Mouse (Mus musculus) left cerebral cortex, postnatal 14 days (tissue): ENCODE measurements around the gene Camk2n2. TPM values are rescaled to one million over a fixed set of nuclear protein-coding genes. Genes with fewer than 3 reads are reported as not detected.
A peak's percentile ranks its signal among the peaks of the same experiment; 100 is the strongest.

Experiments
- DNase-seq, 2 experiments: peaks; one replicate each; pipeline ENCODE4 v3.0.0; 2021 to 2022; ENCODE audit warnings: low spot score in 2 of 2, mixed read lengths in 1 of 2
- intact Hi-C: fragments of 180-260 bp; cut with DNase I; formaldehyde crosslinking; loops from one replicate; pipeline ENCODE4 v1.15.1; 2025
- microRNA-seq, 2 experiments: library from miRNA; unstranded; fragments of <30 nt; microRNA quantifications; one replicate each; pipeline ENCODE4 v1.2.0; 2022
- total RNA-seq, 2 experiments: library from RNA; stranded (reverse); gene quantifications; 2 replicates each; pipeline ENCODE4 v1.2.3; 2021

The Camk2n2 gene
- total RNA-seq, 2 experiments from 2014 or later: 176 to 177 TPM

- intact Hi-C loops: no loop called here
- DNase-seq: no peak
Measured at GRCm38 (mm10) chr16:20619541-20620398, 1.3 kb downstream of the Camk2n2 start.

GRCm38 (mm10) chr16:20611357-20612227 lies 9.5 kb downstream of the Camk2n2 start, which contains the start of the genes Eef1akmt4, Gm49333 and Alg3:
Gene Eef1akmt4 (plus strand): TSS chr16:20611593.
Gene Gm49333 (plus strand): TSS chr16:20611610.
Gene Alg3 (minus strand): TSS chr16:20611735.
- peak; percentile 77 to 88 for DNase-seq
- intact Hi-C loops: loop anchor here (5.0 kb wide), 1 partner anchor 41 kb away; the partner anchor contains the start of gene Psmd2

- DNase-seq: peak; percentile 78 to 80
- intact Hi-C loops: loop anchor here (5.0 kb wide), 1 partner anchor 42 kb away; the partner anchor contains the start of gene Psmd2
Measured at GRCm38 (mm10) chr16:20610501-20611356, 10.4 kb downstream of the Camk2n2 start.

- intact Hi-C loops: no loop called here
- no peak for DNase-seq
Measured at GRCm38 (mm10) chr16:20604705-20605104, 16.4 kb downstream of the Camk2n2 start.

- intact Hi-C loops: no loop called here
- DNase-seq: no peak
Measured at GRCm38 (mm10) chr16:20600511-20600910, 20.6 kb downstream of the Camk2n2 start.

GRCm38 (mm10) chr16:20596687-20597441 lies 24.2 kb downstream of the Camk2n2 start:
- intact Hi-C loops: no loop called here
- no peak for DNase-seq

GRCm38 (mm10) chr16:20595737-20596136 lies 25.4 kb downstream of the Camk2n2 start:
- no peak for DNase-seq
- intact Hi-C loops: no loop called here

- no peak for DNase-seq
- intact Hi-C loops: no loop called here
Measured at GRCm38 (mm10) chr16:20595060-20595673, 25.9 kb downstream of the Camk2n2 start.

- intact Hi-C loops: no loop called here
Measured at GRCm38 (mm10) chr16:20591076-20591705, 29.9 kb downstream of the Camk2n2 start.

GRCm38 (mm10) chr16:20590680-20591038 lies 30.4 kb downstream of the Camk2n2 start:
- no peak for DNase-seq
- intact Hi-C loops: no loop called here

More at GRCm38 (mm10) chr16:20591076-20591705, 29.9 kb downstream of the Camk2n2 start:
- DNase-seq: no peak

- DNase-seq: peak; percentile 53 to 69
- intact Hi-C loops: no loop called here
Measured at GRCm38 (mm10) chr16:20589939-20590679, 31.0 kb downstream of the Camk2n2 start.

GRCm38 (mm10) chr16:20589366-20589938 lies 31.6 kb downstream of the Camk2n2 start, which contains the start of gene Vwa5b2:
Gene Vwa5b2 (plus strand): TSS chr16:20589471.
- intact Hi-C loops: no loop called here
- DNase-seq: peak; percentile 51 to 57

Small RNA genes within 50 kb of the gene (microRNA-seq; reads per million reads assigned to microRNA genes)
- gene Mir1224: 631 to 656 reads per million in 2 experiments

Other genes with a start within 250 kb of the Camk2n2 start
- gene Abcc5, start 194.9 kb downstream of the Camk2n2 start, total RNA-seq: 100 to 1,000 TPM; 188 to 198 TPM
- gene Eif2b5, start 122.5 kb downstream of the Camk2n2 start, total RNA-seq: 10 to 100 TPM; 55.0 to 57.6 TPM
- 10 to 100 TPM; 82.2 to 86.1 TPM for gene Dvl3, start 104.3 kb downstream of the Camk2n2 start, total RNA-seq
- 100 to 1,000 TPM; 917 to 964 TPM for gene Ap2m1, start 85.8 kb downstream of the Camk2n2 start, total RNA-seq
- gene Abcf3, start 72.7 kb downstream of the Camk2n2 start, total RNA-seq: 10 to 100 TPM; 82.9 to 86.5 TPM
- gene Vwa5b2, start 31.8 kb downstream of the Camk2n2 start, total RNA-seq: 10 to 100 TPM; 58.6 to 63.8 TPM
- 1 to 10 TPM; 1.6 to 2.6 TPM for gene Eef1akmt4, start 9.7 kb downstream of the Camk2n2 start, total RNA-seq
- under 1 TPM in 1 of 2 experiments, not detected in 1; 0.34 TPM for gene Gm49333, start 9.7 kb downstream of the Camk2n2 start, total RNA-seq
- gene Alg3, start 9.6 kb downstream of the Camk2n2 start, total RNA-seq: 10 to 100 TPM; 13.0 to 14.3 TPM
- 10 to 100 TPM; 22.3 to 26.2 TPM for gene Ece2, start 8.5 kb upstream of the Camk2n2 start, total RNA-seq
- gene Psmd2, start 30.4 kb upstream of the Camk2n2 start, total RNA-seq: 100 to 1,000 TPM; 238 to 253 TPM
- 100 to 1,000 TPM; 330 to 342 TPM for gene Eif4g1, start 47.0 kb upstream of the Camk2n2 start, total RNA-seq
- gene Fam131a, start 72.0 kb upstream of the Camk2n2 start, total RNA-seq: 100 to 1,000 TPM; 381 to 399 TPM
- gene Polr2h, start 96.4 kb upstream of the Camk2n2 start, total RNA-seq: 10 to 100 TPM; 21.4 to 29.5 TPM
- gene Clcn2, start 96.5 kb upstream of the Camk2n2 start, total RNA-seq: 10 to 100 TPM; 56.5 to 58.7 TPM
- 10 to 100 TPM; 26.9 to 36.6 TPM for gene Chrd, start 111.8 kb upstream of the Camk2n2 start, total RNA-seq
- 1 to 10 TPM; 3.8 to 4.5 TPM for gene Thpo, start 113.2 kb upstream of the Camk2n2 start, total RNA-seq